Mouse (Mus musculus) bone marrow, adult 2 months (tissue): ENCODE data around the gene Fbxo28.

ENCODE experiments used
- CTCF ChIP-seq: fragments of 200-500 bp; IDR thresholded peaks from 2 replicates; pipeline ENCODE4 v1.5.1; 2011; ENCODE audit warnings: low read length, control low read depth; ENCODE audit not compliant: control insufficient read depth, insufficient read depth
- POLR2A ChIP-seq: fragments of 200-500 bp; IDR thresholded peaks from 2 replicates; pipeline ENCODE4 v1.6.1; 2011; ENCODE audit warnings: low read depth, mild to moderate bottlenecking, control low read depth, low read length, borderline replicate concordance; ENCODE audit not compliant: control insufficient read depth

DNA sequence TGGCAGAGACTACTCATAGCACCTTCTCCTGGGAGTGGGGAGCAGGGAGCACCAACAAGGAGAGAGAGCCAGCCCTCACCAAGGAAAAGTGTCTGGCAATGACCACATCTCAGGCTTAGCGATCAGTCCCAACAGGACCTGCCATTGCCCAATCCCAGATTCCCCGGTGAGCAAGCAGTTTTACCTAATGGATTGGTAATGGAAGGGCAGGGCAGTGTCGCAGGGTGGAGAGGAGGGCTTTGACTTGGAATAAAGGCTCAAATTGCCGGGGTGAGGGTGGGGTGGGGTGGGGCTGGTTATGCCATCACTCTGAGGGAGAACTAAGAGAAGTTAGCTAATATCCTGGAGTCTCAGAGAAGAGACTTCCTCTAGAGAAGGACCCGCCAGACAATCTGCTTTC is 69.8 kb downstream of the Fbxo28 start:
- TF ChIP-seq CTCF = no peak
- TF ChIP-seq POLR2A = no peak
